8 mouse cellular contexts compared by ENCODE assay signal in the genomic region with DNA sequence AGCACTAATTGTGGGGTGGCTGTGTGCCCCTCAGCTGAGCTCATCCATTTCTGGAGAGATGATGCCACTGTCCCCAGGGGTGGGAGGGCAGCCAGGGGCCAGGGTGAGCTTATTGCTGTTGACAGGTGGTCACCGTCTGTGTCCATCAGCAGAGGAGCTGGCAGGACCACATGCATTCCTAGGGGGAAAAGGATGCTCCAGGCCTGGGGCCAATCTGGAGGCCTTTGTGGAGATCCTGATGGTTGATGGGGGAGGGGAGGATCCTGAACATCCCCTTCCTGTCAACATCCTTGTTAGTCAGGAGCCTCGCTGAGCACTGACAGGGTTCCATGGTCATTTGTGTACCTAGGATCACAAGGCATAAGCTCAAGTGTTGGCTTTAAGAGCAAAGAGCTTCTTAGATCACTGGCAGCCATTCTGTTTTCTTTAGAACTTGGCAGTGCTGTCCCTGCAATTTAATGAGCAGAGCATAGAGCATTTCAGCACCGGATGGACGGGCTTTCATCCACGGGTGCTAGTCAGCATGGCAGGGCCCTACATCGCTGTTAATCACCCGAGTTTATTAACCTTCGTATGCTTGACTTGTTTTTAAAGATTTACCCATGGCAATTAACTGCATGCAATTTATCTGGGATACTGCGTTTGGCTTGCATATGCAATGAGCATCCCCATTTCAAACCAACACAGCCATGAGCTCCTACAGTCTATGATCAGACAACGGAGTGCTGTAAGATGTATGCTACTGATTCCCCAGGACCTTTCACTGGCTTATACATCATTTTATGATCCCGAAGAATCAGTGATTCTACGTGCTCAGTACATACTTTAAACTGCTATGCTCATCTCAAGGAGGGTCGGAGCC. TPM values are rescaled to one million over a fixed set of nuclear protein-coding genes. Genes with fewer than 3 reads are reported as not detected.
DNase-seq lines count a peak whose midpoint lies in the region; ATAC-seq lines count a peak whose summit lies in the region.

No protein-coding gene starts in this region.

- peak overlapping the region; percentile 21; the same call in 1 of the 2 replicates for H3K27ac ChIP-seq in kidney, embryonic 16.5 days (ENCODE audit: low read length)
- H3K27ac ChIP-seq in forebrain, embryonic 15.5 days (replicated peaks), result peak overlapping the region; percentile 88
- H3K27ac ChIP-seq in midbrain, embryonic 14.5 days (replicated peaks; ENCODE audit: low read depth, low read length), result peak overlapping the region; percentile 63
- no peak overlapping the region for H3K27ac ChIP-seq in intestine, embryonic 15.5 days
- no peak overlapping the region for H3K27ac ChIP-seq in intestine, embryonic 16.5 days (ENCODE audit: low read length)

- H3K4me2 ChIP-seq in kidney, embryonic 16.5 days (replicated peaks; ENCODE audit: low read depth, low read length), result no peak overlapping the region
- no peak overlapping the region for H3K4me2 ChIP-seq in forebrain, embryonic 15.5 days (replicated peaks)
- no peak overlapping the region for H3K4me2 ChIP-seq in midbrain, embryonic 14.5 days (ENCODE audit: low read length)
- no peak overlapping the region for H3K4me2 ChIP-seq in intestine, embryonic 15.5 days (replicated peaks)
- H3K4me2 ChIP-seq in intestine, embryonic 16.5 days (ENCODE audit: low read depth, low read length), result no peak overlapping the region

- ATAC-seq in kidney, embryonic 16.5 days (ENCODE audit: low FRiP score, low TSS enrichment), result peak; percentile 49; the same call in 1 of the 2 replicates
- peak; percentile 89 for ATAC-seq in forebrain, embryonic 15.5 days (replicated peaks)
- peak; percentile 34 for ATAC-seq in midbrain, embryonic 14.5 days (ENCODE audit: low FRiP score, low TSS enrichment)
- no peak for ATAC-seq in intestine, embryonic 15.5 days
- no peak for ATAC-seq in intestine, embryonic 16.5 days

- no peak for DNase-seq in kidney, postnatal 10 days
- DNase-seq in cerebellum, adult 11-12 months, result peak; percentile 98
- DNase-seq in midbrain, embryonic 14.5 days, result peak; percentile 58
- no peak for DNase-seq in thymus, postnatal 10 days (ENCODE audit: low spot score in 2 of 2)

- no peaks in the 10 kb centered on the region for H3K36me3 ChIP-seq in kidney, embryonic 16.5 days (ENCODE audit: insufficient read depth, low read length)
- H3K36me3 ChIP-seq in forebrain, embryonic 15.5 days, result peaks cover 30% of the 10 kb centered on the region
- H3K36me3 ChIP-seq in midbrain, embryonic 14.5 days (ENCODE audit: control insufficient read depth, insufficient read depth, low read length), result peaks cover 50% of the 10 kb centered on the region
- no peaks in the 10 kb centered on the region for H3K36me3 ChIP-seq in intestine, embryonic 15.5 days
- H3K36me3 ChIP-seq in intestine, embryonic 16.5 days (ENCODE audit: control insufficient read depth, insufficient read depth, low read length), result peaks cover 7% of the 10 kb centered on the region

- no peak overlapping the region for H3K4me3 ChIP-seq in kidney, embryonic 16.5 days (ENCODE audit: low read length)
- H3K4me3 ChIP-seq in forebrain, embryonic 15.5 days, result no peak overlapping the region
- H3K4me3 ChIP-seq in midbrain, embryonic 14.5 days (replicated peaks; ENCODE audit: low read depth, low read length), result no peak overlapping the region
- no peak overlapping the region for H3K4me3 ChIP-seq in intestine, embryonic 15.5 days (replicated peaks)
- no peak overlapping the region for H3K4me3 ChIP-seq in intestine, embryonic 16.5 days (ENCODE audit: low read length)

- no peak overlapping the region for H3K9ac ChIP-seq in kidney, embryonic 16.5 days (replicated peaks; ENCODE audit: low read length)
- no peak overlapping the region for H3K9ac ChIP-seq in forebrain, embryonic 15.5 days (replicated peaks)
- H3K9ac ChIP-seq in midbrain, embryonic 14.5 days (replicated peaks; ENCODE audit: low read length), result no peak overlapping the region
- H3K9ac ChIP-seq in intestine, embryonic 15.5 days, result no peak overlapping the region
- H3K9ac ChIP-seq in intestine, embryonic 16.5 days (ENCODE audit: low read depth, low read length), result no peak overlapping the region

- no peaks in the 10 kb centered on the region for H3K9me3 ChIP-seq in kidney, embryonic 16.5 days (ENCODE audit: low read length)
- H3K9me3 ChIP-seq in forebrain, embryonic 15.5 days, result no peaks in the 10 kb centered on the region
- no peaks in the 10 kb centered on the region for H3K9me3 ChIP-seq in midbrain, embryonic 14.5 days (ENCODE audit: control insufficient read depth, low read length)
- no peaks in the 10 kb centered on the region for H3K9me3 ChIP-seq in intestine, embryonic 15.5 days
- no peaks in the 10 kb centered on the region for H3K9me3 ChIP-seq in intestine, embryonic 16.5 days (ENCODE audit: control insufficient read depth, low read length)

- peaks cover 11% of the 10 kb centered on the region; the same call in 1 of the 2 replicates for H3K4me1 ChIP-seq in kidney, embryonic 16.5 days (ENCODE audit: insufficient read depth, low read length)
- peaks cover 19% of the 10 kb centered on the region for H3K4me1 ChIP-seq in forebrain, embryonic 15.5 days
- H3K4me1 ChIP-seq in midbrain, embryonic 14.5 days (ENCODE audit: control insufficient read depth, insufficient read depth, low read length), result peaks cover 8% of the 10 kb centered on the region
- H3K4me1 ChIP-seq in intestine, embryonic 15.5 days (replicated peaks), result no peaks in the 10 kb centered on the region
- H3K4me1 ChIP-seq in intestine, embryonic 16.5 days (ENCODE audit: control insufficient read depth, insufficient read depth, low read length), result no peaks in the 10 kb centered on the region

- 43% methylated on average over 13 of the region's 13 CpGs for WGBS in kidney, embryonic 16.5 days
- 16% methylated on average over 13 of the region's 13 CpGs for WGBS in forebrain, embryonic 15.5 days
- 65% methylated on average over 13 of the region's 13 CpGs for WGBS in midbrain, embryonic 14.5 days
- WGBS in intestine, embryonic 15.5 days, result 79% methylated on average over 13 of the region's 13 CpGs
- WGBS in intestine, embryonic 16.5 days, result 76% methylated on average over 13 of the region's 13 CpGs

- H3K27me3 ChIP-seq in kidney, embryonic 16.5 days (ENCODE audit: insufficient read depth, low read length), result no peaks in the 10 kb centered on the region
- no peaks in the 10 kb centered on the region for H3K27me3 ChIP-seq in forebrain, embryonic 15.5 days
- no peaks in the 10 kb centered on the region for H3K27me3 ChIP-seq in midbrain, embryonic 14.5 days (ENCODE audit: control insufficient read depth, insufficient read depth, low read length)
- H3K27me3 ChIP-seq in intestine, embryonic 15.5 days (replicated peaks), result no peaks in the 10 kb centered on the region
- no peaks in the 10 kb centered on the region for H3K27me3 ChIP-seq in intestine, embryonic 16.5 days (replicated peaks; ENCODE audit: control insufficient read depth, insufficient read depth, low read length)

RNA-seq across cellular contexts. Expression of a gene that starts 26.9 kb away (rescaled TPM):
- 0.77 and 0.80 TPM in 2 replicates for polyA plus RNA-seq in kidney, embryonic 16.5 days (2015; fragmentation: Nextera tagmentation; extraction: Ambion mirVana)
- 3.3 and 4.2 TPM in 2 replicates for polyA plus RNA-seq in forebrain, embryonic 15.5 days (2015; fragmentation: Nextera tagmentation; extraction: Ambion mirVana)
- polyA plus RNA-seq in midbrain, embryonic 14.5 days (2014; fragmentation: Nextera tagmentation; extraction: Ambion mirVana), result 3.1 and 3.2 TPM in 2 replicates
- polyA plus RNA-seq in intestine, embryonic 15.5 days (2015; fragmentation: Nextera tagmentation; extraction: Ambion mirVana), result 1.2 TPM in 2 replicates
- 1.2 and 1.4 TPM in 2 replicates for polyA plus RNA-seq in intestine, embryonic 16.5 days (2015; fragmentation: Nextera tagmentation; extraction: Ambion mirVana)

RNA-seq across cellular contexts. Expression of a gene that starts 45.2 kb away (rescaled TPM):
- 13.3 and 14.3 TPM in 2 replicates for polyA plus RNA-seq in kidney, embryonic 16.5 days (2015; fragmentation: Nextera tagmentation; extraction: Ambion mirVana)
- polyA plus RNA-seq in forebrain, embryonic 15.5 days (2015; fragmentation: Nextera tagmentation; extraction: Ambion mirVana), result 2.5 and 3.9 TPM in 2 replicates
- polyA plus RNA-seq in midbrain, embryonic 14.5 days (2014; fragmentation: Nextera tagmentation; extraction: Ambion mirVana), result 1.2 and 1.7 TPM in 2 replicates
- polyA plus RNA-seq in intestine, embryonic 15.5 days (2015; fragmentation: Nextera tagmentation; extraction: Ambion mirVana), result 10.6 and 12.0 TPM in 2 replicates
- 8.0 and 9.9 TPM in 2 replicates for polyA plus RNA-seq in intestine, embryonic 16.5 days (2015; fragmentation: Nextera tagmentation; extraction: Ambion mirVana)

Comparison
In these comparisons a context has a peak if more than half of its experiments do, and no peak if none do; other contexts are left out.
1. ATAC-seq: peak in kidney, embryonic 16.5 days (single experiment), forebrain, embryonic 15.5 days (single experiment) and midbrain, embryonic 14.5 days (single experiment); none in intestine, embryonic 15.5 days (single experiment) and intestine, embryonic 16.5 days (single experiment).
2. H3K27ac ChIP-seq: peak in kidney, embryonic 16.5 days (single experiment), forebrain, embryonic 15.5 days (single experiment) and midbrain, embryonic 14.5 days (single experiment); none in intestine, embryonic 15.5 days (single experiment) and intestine, embryonic 16.5 days (single experiment).
3. DNase-seq: peak in cerebellum, adult 11-12 months (single experiment) and midbrain, embryonic 14.5 days (single experiment); none in kidney, postnatal 10 days (single experiment) and thymus, postnatal 10 days (0 of 2).